Mouse (Mus musculus): ENCODE measurements around the gene Ptprb.

Gene Ptprb

GRCm38 (mm10) chr10:116403679-116404078 is 128.4 kb downstream of the Ptprb start:
- no peaks in the 10 kb centered on the region for H3K27me3 ChIP-seq (ENCODE audit: control insufficient read depth, insufficient read depth, low read length, poor library complexity, severe bottlenecking)
- no peak for DNase-seq (ENCODE audit: low read depth, low spot score)
- no peaks in the 10 kb centered on the region for H3K36me3 ChIP-seq (ENCODE audit: control insufficient read depth, insufficient read depth, low read length, poor library complexity, severe bottlenecking)

GRCm38 (mm10) chr10:116405011-116405410 is 129.7 kb downstream of the Ptprb start:
- Histone ChIP-seq H3K27me3 (ENCODE audit: control insufficient read depth, insufficient read depth, low read length, poor library complexity, severe bottlenecking) (no peaks in the 10 kb centered on the region), H3K36me3 (ENCODE audit: control insufficient read depth, insufficient read depth, low read length, poor library complexity, severe bottlenecking) (no peaks in the 10 kb centered on the region)
- DNase-seq (ENCODE audit: low read depth, low spot score), result no peak

GRCm38 (mm10) chr10:116407684-116408359 is 132.5 kb downstream of the Ptprb start:
- no peak for DNase-seq (ENCODE audit: low read depth, low spot score)
- H3K36me3 ChIP-seq (ENCODE audit: control insufficient read depth, insufficient read depth, low read length, poor library complexity, severe bottlenecking), result no peaks in the 10 kb centered on the region
- no peaks in the 10 kb centered on the region for H3K27me3 ChIP-seq (ENCODE audit: control insufficient read depth, insufficient read depth, low read length, poor library complexity, severe bottlenecking)

GRCm38 (mm10) chr10:116410826-116411225 is 135.5 kb downstream of the Ptprb start:
- no peak for DNase-seq (ENCODE audit: low read depth, low spot score)
- Histone ChIP-seq H3K36me3 (ENCODE audit: control insufficient read depth, insufficient read depth, low read length, poor library complexity, severe bottlenecking) (no peaks in the 10 kb centered on the region), H3K27me3 (ENCODE audit: control insufficient read depth, insufficient read depth, low read length, poor library complexity, severe bottlenecking) (no peaks in the 10 kb centered on the region)

DNA sequence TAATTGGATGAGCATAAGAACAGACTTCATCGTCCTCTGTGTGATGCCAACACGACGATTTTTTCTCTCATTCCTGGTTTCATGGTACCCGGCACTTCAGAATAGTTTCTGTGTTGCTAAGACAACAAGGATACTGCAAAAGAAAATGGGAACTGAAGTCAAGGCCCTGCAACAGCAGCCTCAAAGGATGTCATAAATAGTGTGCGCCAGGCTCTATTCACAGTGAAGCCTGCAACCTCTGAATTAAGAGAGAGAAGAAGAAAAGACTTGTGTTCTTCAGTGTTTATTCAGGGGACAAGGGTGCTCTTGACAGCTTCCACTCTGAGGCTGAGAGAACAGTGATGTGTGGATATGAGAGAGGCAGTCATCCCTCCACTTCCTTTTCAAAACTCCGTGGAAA is 140.8 kb downstream of the Ptprb start:
- Histone ChIP-seq H3K36me3 (ENCODE audit: control insufficient read depth, insufficient read depth, low read length, poor library complexity, severe bottlenecking) (no peaks in the 10 kb centered on the region), H3K27me3 (ENCODE audit: control insufficient read depth, insufficient read depth, low read length, poor library complexity, severe bottlenecking) (no peaks in the 10 kb centered on the region)
- no peak for DNase-seq (ENCODE audit: low read depth, low spot score)

GRCm38 (mm10) chr10:116416726-116417125 is 141.4 kb downstream of the Ptprb start:
- H3K36me3 ChIP-seq (ENCODE audit: control insufficient read depth, insufficient read depth, low read length, poor library complexity, severe bottlenecking), result no peaks in the 10 kb centered on the region
- DNase-seq (ENCODE audit: low read depth, low spot score), result no peak
- H3K27me3 ChIP-seq (ENCODE audit: control insufficient read depth, insufficient read depth, low read length, poor library complexity, severe bottlenecking), result no peaks in the 10 kb centered on the region

DNA sequence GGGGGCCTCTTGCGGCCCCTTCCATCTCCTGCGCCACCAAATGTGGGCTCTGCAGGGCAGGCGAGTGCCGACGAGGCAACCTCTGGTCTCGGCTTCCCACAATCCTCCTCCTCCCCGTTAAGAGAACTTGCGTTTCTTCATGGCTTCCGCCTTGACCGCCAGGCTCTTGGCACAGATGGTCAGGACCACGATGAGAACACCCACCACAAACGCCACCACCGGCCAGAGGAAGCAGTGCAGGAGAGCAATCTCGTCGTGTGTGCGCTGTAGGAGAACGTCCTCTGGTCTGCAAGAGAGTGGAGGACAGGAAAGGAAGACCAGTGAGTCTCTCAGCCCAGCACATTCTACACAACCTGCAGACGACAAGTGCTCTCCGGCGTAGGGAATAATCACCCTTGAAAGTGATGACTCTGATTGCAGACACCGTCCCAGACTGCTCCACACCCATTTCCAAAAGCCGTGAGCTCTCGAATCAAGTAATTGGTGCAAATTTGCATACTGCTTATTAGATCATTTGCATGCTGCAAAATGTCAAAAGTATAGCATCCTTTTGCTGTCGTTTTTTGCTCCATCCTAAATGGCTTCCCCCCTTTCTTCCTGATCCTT is 142.9 kb downstream of the Ptprb start:
- no peaks in the 10 kb centered on the region for H3K36me3 ChIP-seq (ENCODE audit: control insufficient read depth, insufficient read depth, low read length, poor library complexity, severe bottlenecking)
- H3K27me3 ChIP-seq (ENCODE audit: control insufficient read depth, insufficient read depth, low read length, poor library complexity, severe bottlenecking), result no peaks in the 10 kb centered on the region
- DNase-seq (ENCODE audit: low read depth, low spot score), result no peak

DNA sequence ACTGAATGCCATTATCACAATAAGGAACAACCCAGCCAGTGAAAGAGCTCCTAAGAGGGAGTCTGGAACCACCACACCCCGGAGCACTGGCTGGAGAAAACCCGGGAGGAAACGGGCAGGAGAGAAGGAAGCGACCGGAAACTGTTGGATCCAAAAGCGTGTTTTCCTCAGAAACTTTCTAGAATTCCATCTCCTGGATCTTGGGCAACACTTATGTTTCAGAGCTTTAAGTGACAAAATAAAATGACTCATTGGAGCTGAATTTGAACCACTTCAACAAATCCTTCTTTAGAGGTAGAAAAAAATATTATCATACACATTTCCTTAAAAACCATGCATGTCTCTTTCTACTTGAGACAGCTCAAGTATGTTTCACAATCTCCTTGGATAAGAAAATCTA is 145.7 kb downstream of the Ptprb start:
- H3K36me3 ChIP-seq (ENCODE audit: control insufficient read depth, insufficient read depth, low read length, poor library complexity, severe bottlenecking), result no peaks in the 10 kb centered on the region
- H3K27me3 ChIP-seq (ENCODE audit: control insufficient read depth, insufficient read depth, low read length, poor library complexity, severe bottlenecking), result no peaks in the 10 kb centered on the region
- DNase-seq (ENCODE audit: low read depth, low spot score), result no peak

GRCm38 (mm10) chr10:116422551-116422950 is 147.2 kb downstream of the Ptprb start:
- Histone ChIP-seq H3K27me3 (ENCODE audit: control insufficient read depth, insufficient read depth, low read length, poor library complexity, severe bottlenecking) (no peaks in the 10 kb centered on the region), H3K36me3 (ENCODE audit: control insufficient read depth, insufficient read depth, low read length, poor library complexity, severe bottlenecking) (no peaks in the 10 kb centered on the region)
- no peak for DNase-seq (ENCODE audit: low read depth, low spot score)

DNA sequence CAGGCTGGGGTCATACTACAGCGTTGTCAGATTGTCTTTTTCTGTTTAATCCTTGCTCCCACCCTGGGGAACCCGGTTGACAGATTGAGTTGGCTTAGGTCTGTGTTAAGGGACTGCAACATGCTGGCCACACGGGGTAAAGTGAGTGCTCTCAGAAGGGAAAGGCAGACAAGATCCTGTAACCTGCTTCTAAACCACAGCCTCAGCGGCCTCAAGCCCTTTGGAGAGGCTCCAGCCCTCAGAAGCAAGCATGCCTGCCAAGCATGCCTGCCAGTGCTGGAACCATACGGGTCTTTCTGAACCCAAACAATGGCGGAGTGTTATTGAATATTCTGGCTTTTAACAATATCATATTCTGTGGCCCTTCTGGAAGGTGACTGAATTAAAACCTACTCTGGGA is 149.6 kb downstream of the Ptprb start:
- Histone ChIP-seq H3K27me3 (ENCODE audit: control insufficient read depth, insufficient read depth, low read length, poor library complexity, severe bottlenecking) (no peaks in the 10 kb centered on the region), H3K36me3 (ENCODE audit: control insufficient read depth, insufficient read depth, low read length, poor library complexity, severe bottlenecking) (no peaks in the 10 kb centered on the region)
- DNase-seq (ENCODE audit: low read depth, low spot score), result no peak

DNA sequence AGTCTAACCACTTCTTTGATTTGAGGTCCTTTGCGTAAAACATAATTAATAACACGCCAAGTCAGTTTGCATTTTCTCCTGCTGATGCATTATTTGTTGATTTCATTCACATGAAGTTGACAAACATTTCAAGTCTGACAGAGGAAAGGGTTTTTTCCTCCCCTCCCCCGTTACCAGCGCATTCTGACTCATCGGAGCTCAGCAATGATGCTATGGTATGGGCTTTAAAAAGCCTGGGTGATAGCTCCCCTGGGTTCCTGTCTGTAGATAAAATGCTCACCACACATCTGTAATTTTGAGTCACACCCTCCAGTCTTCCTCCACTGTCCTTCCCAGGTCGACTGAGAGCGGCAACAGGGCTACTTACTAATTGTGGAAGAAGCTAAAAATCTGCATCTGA is 150.9 kb downstream of the Ptprb start:
- no peaks in the 10 kb centered on the region for H3K27me3 ChIP-seq (ENCODE audit: control insufficient read depth, insufficient read depth, low read length, poor library complexity, severe bottlenecking)
- DNase-seq (ENCODE audit: low read depth, low spot score), result no peak
- H3K36me3 ChIP-seq (ENCODE audit: control insufficient read depth, insufficient read depth, low read length, poor library complexity, severe bottlenecking), result no peaks in the 10 kb centered on the region

DNA sequence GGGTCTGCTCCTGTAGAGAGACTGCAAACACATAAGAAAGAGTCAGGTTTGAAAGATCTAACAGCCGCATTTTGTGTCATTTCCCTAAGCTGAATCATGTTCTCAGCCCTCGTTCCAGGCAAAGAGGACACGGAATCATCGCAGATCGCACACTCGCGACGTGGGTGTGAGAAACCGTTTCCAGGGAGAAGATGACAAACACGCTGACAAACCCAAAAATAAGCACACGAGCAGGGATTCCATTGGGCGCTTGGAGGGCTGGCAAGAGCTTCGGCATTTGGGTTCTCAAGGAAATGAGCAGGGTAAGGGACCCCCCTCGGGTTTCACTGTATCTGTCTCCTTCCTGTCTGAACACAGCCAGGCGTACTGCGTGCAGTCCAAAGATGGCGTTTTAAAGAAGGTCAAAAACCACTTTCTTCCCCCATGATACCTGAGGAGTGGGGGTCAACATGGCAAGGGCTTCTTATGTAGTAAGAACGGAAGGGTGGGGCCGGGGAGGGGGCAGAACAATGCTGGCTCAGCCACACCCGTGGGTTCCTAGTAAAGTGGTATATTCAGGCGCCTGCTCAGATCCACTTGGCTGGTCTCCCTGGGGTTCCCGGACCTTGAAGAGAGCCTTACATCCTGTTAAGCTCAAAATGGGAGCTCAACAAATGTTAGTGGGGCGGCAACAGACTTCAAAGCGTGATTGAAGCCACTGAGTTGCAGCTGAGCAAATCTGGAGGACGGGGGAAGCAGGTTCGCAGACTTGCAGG is 152.9 kb downstream of the Ptprb start:
- Histone ChIP-seq H3K36me3 (ENCODE audit: control insufficient read depth, insufficient read depth, low read length, poor library complexity, severe bottlenecking) (no peaks in the 10 kb centered on the region), H3K27me3 (ENCODE audit: control insufficient read depth, insufficient read depth, low read length, poor library complexity, severe bottlenecking) (no peaks in the 10 kb centered on the region)
- DNase-seq (ENCODE audit: low read depth, low spot score), result no peak

- DNase-seq (ENCODE audit: low read depth, low spot score), result no peak
- Histone ChIP-seq H3K27me3 (ENCODE audit: control insufficient read depth, insufficient read depth, low read length, poor library complexity, severe bottlenecking) (no peaks in the 10 kb centered on the region), H3K36me3 (ENCODE audit: control insufficient read depth, insufficient read depth, low read length, poor library complexity, severe bottlenecking) (no peaks in the 10 kb centered on the region)
Observed at GRCm38 (mm10) chr10:116432421-116432820, 157.1 kb downstream of the Ptprb start.

GRCm38 (mm10) chr10:116435455-116435854 is 160.1 kb downstream of the Ptprb start:
- Histone ChIP-seq H3K27me3 (ENCODE audit: control insufficient read depth, insufficient read depth, low read length, poor library complexity, severe bottlenecking) (no peaks in the 10 kb centered on the region), H3K36me3 (ENCODE audit: control insufficient read depth, insufficient read depth, low read length, poor library complexity, severe bottlenecking) (no peaks in the 10 kb centered on the region)
- no peak for DNase-seq (ENCODE audit: low read depth, low spot score)

Measured in splenic B cell, adult 2 months (primary cell).